Mouse (Mus musculus) thymus, postnatal 10 days (tissue): ENCODE results near the gene Pxn.

ENCODE experiments used
- DNase-seq, 2 experiments: peaks; one replicate each; pipeline ENCODE4 v3.0.0; 2021; ENCODE audit warnings: low spot score in 2 of 2

Pxn gene

GRCm38 (mm10) chr5:115526456-115527202, 20.2 kb downstream of the Pxn start:
- DNase-seq: no peak

GRCm38 (mm10) chr5:115528128-115528527, 21.7 kb downstream of the Pxn start:
- no peak for DNase-seq

- DNase-seq: no peak
These were observed 22.9 kb downstream of the Pxn start for GRCm38 (mm10) chr5:115529364-115529741.

GRCm38 (mm10) chr5:115529742-115530446, 23.4 kb downstream of the Pxn start:
- peak in 1 of 2 experiments; percentile 14 for DNase-seq

- DNase-seq: peak; percentile 72 to 74
These were observed 24.0 kb downstream of the Pxn start for GRCm38 (mm10) chr5:115530447-115530809.

- DNase-seq: peak in 1 of 2 experiments; percentile 43
These were observed 25.3 kb downstream of the Pxn start for GRCm38 (mm10) chr5:115531671-115532270.

- peak in 1 of 2 experiments; percentile 24 for DNase-seq
These were observed 27.8 kb downstream of the Pxn start for GRCm38 (mm10) chr5:115534290-115534731.

GRCm38 (mm10) chr5:115534856-115535255, 28.4 kb downstream of the Pxn start:
- DNase-seq: peak in 1 of 2 experiments; percentile 47

GRCm38 (mm10) chr5:115535635-115536034, 29.2 kb downstream of the Pxn start:
- no peak for DNase-seq

GRCm38 (mm10) chr5:115538017-115538692, 31.7 kb downstream of the Pxn start:
- no peak for DNase-seq

- DNase-seq: peak; percentile 84 to 95
These were observed 32.2 kb downstream of the Pxn start for GRCm38 (mm10) chr5:115538693-115539043.

- peak in 1 of 2 experiments; percentile 28 for DNase-seq
These were observed 36.3 kb downstream of the Pxn start for GRCm38 (mm10) chr5:115542635-115543384.

- no peak for DNase-seq
These were observed 37.2 kb downstream of the Pxn start for GRCm38 (mm10) chr5:115543509-115544253.

GRCm38 (mm10) chr5:115544655-115545185, 38.2 kb downstream of the Pxn start:
- DNase-seq: no peak

GRCm38 (mm10) chr5:115545636-115546035, 39.2 kb downstream of the Pxn start:
- no peak for DNase-seq

GRCm38 (mm10) chr5:115546536-115546935, 40.1 kb downstream of the Pxn start:
- no peak for DNase-seq

- no peak for DNase-seq
These were observed 40.5 kb downstream of the Pxn start for GRCm38 (mm10) chr5:115547014-115547413.

- no peak for DNase-seq
These were observed 40.9 kb downstream of the Pxn start for GRCm38 (mm10) chr5:115547421-115547820.

- no peak for DNase-seq
These were observed 42.2 kb downstream of the Pxn start for GRCm38 (mm10) chr5:115548501-115549285.
